Comparison of ENCODE assay signal across 12 mouse cellular contexts in genomic region chr10:42578698-42579474, GRCm38 (mm10). TPM values are rescaled to one million over a fixed set of nuclear protein-coding genes. Genes with fewer than 3 reads are reported as not detected.
A peak's percentile ranks its signal among the peaks of the same experiment; 100 is the strongest.
DNase-seq lines count a peak whose midpoint lies in the region; ATAC-seq and TF ChIP-seq lines count a peak whose summit lies in the region.
"Had no signal": no experiment of that assay in that cellular context is flagged by ENCODE, and none has a peak within 500 bp of the region (broad histone marks: within the 10 kb centered on the region; RNA-seq: fewer than 3 reads in every experiment).

No protein-coding gene starts in this region.

- TF ChIP-seq CTCF in kidney, adult 2 months (conservative IDR thresholded peaks at IDR 0.05; ENCODE audit: insufficient read depth, insufficient read length, low read depth, low read length): no peak
- TF ChIP-seq CTCF in cerebellum, adult 2 months (IDR thresholded peaks at IDR 0.05; ENCODE audit: borderline replicate concordance, insufficient read depth, low read depth, low read length): no peak

- H3K27ac ChIP-seq in kidney, embryonic 16.5 days (ENCODE audit: low read length): no peak overlapping the region
- H3K27ac ChIP-seq in kidney, adult 2 months (ENCODE audit: insufficient read depth, low read depth, low read length): no peak overlapping the region
- no peak overlapping the region for H3K27ac ChIP-seq in embryonic facial prominence, embryonic 14.5 days (replicated peaks; ENCODE audit: low read depth, low read length)
- H3K27ac ChIP-seq in midbrain, embryonic 11.5 days (ENCODE audit: low read depth, low read length): no peak overlapping the region; the same call in 1 of the 2 replicates
- H3K27ac ChIP-seq in cerebellum, adult 2 months (ENCODE audit: insufficient read depth, low read length): no peak overlapping the region

- H3K36me3 ChIP-seq in kidney, embryonic 16.5 days (ENCODE audit: insufficient read depth, low read length): no peaks in the 10 kb centered on the region
- H3K36me3 ChIP-seq in kidney, adult 2 months (ENCODE audit: control insufficient read depth, insufficient read depth, low read length): no peaks in the 10 kb centered on the region
- no peaks in the 10 kb centered on the region for H3K36me3 ChIP-seq in embryonic facial prominence, embryonic 14.5 days (ENCODE audit: control insufficient read depth, insufficient read depth, low read length)
- H3K36me3 ChIP-seq in midbrain, embryonic 11.5 days (ENCODE audit: control insufficient read depth, insufficient read depth, low read length): no peaks in the 10 kb centered on the region

- H3K9ac ChIP-seq in kidney, embryonic 16.5 days (replicated peaks; ENCODE audit: low read length): no peak overlapping the region
- no peak overlapping the region for H3K9ac ChIP-seq in embryonic facial prominence, embryonic 14.5 days (ENCODE audit: low read depth, low read length)
- peak overlapping the region; percentile 59 for H3K9ac ChIP-seq in midbrain, embryonic 11.5 days (ENCODE audit: low read length)

- no peaks in the 10 kb centered on the region for H3K9me3 ChIP-seq in kidney, embryonic 16.5 days (ENCODE audit: low read length)
- no peaks in the 10 kb centered on the region for H3K9me3 ChIP-seq in embryonic facial prominence, embryonic 14.5 days (ENCODE audit: control insufficient read depth, low read length)
- no peaks in the 10 kb centered on the region for H3K9me3 ChIP-seq in midbrain, embryonic 11.5 days (ENCODE audit: control insufficient read depth, low read length)

- peak overlapping the region; percentile 20; the same call in 1 of the 2 replicates for H3K4me2 ChIP-seq in kidney, embryonic 16.5 days (replicated peaks; ENCODE audit: low read depth, low read length)
- peak overlapping the region; percentile 20; the same call in 1 of the 2 replicates for H3K4me2 ChIP-seq in embryonic facial prominence, embryonic 14.5 days (ENCODE audit: low read depth, low read length)
- peak overlapping the region; percentile 72 for H3K4me2 ChIP-seq in midbrain, embryonic 11.5 days

- no peak overlapping the region for H3K4me3 ChIP-seq in kidney, embryonic 16.5 days (ENCODE audit: low read length)
- H3K4me3 ChIP-seq in kidney, adult 2 months (ENCODE audit: insufficient read depth, low read depth, low read length): no peak overlapping the region
- H3K4me3 ChIP-seq in embryonic facial prominence, embryonic 14.5 days (ENCODE audit: low read depth, low read length): peak overlapping the region; percentile 23; the same call in 1 of the 2 replicates
- peak overlapping the region; percentile 61 for H3K4me3 ChIP-seq in midbrain, embryonic 11.5 days (ENCODE audit: low read depth, low read length)
- no peak overlapping the region for H3K4me3 ChIP-seq in cerebellum, adult 2 months (replicated peaks; ENCODE audit: insufficient read depth, low read depth, low read length)

- no peak for ATAC-seq in kidney, embryonic 16.5 days (ENCODE audit: low FRiP score, low TSS enrichment)
- no peak for ATAC-seq in embryonic facial prominence, embryonic 14.5 days (ENCODE audit: low read depth)
- ATAC-seq in midbrain, embryonic 11.5 days (ENCODE audit: low FRiP score): no peak

- H3K4me1 ChIP-seq in kidney, embryonic 16.5 days (ENCODE audit: insufficient read depth, low read length): peaks cover 15% of the 10 kb centered on the region
- H3K4me1 ChIP-seq in kidney, adult 2 months (ENCODE audit: control insufficient read depth, insufficient read depth, low read length): no peaks in the 10 kb centered on the region
- peaks cover 5% of the 10 kb centered on the region; the same call in 1 of the 2 replicates for H3K4me1 ChIP-seq in embryonic facial prominence, embryonic 14.5 days (ENCODE audit: control insufficient read depth, insufficient read depth, low read length)
- peaks cover 28% of the 10 kb centered on the region for H3K4me1 ChIP-seq in midbrain, embryonic 11.5 days (ENCODE audit: control insufficient read depth, insufficient read depth, low read length)
- H3K4me1 ChIP-seq in cerebellum, adult 2 months (ENCODE audit: control insufficient read depth, insufficient read depth, low read length): no peaks in the 10 kb centered on the region

- peaks cover 99% of the 10 kb centered on the region for H3K27me3 ChIP-seq in kidney, embryonic 16.5 days (ENCODE audit: insufficient read depth, low read length)
- H3K27me3 ChIP-seq in kidney, adult 2 months (replicated peaks; ENCODE audit: control insufficient read depth, insufficient read depth, low read length): peaks cover 13% of the 10 kb centered on the region
- H3K27me3 ChIP-seq in embryonic facial prominence, embryonic 14.5 days (replicated peaks; ENCODE audit: control insufficient read depth, insufficient read depth, low read length): peaks cover 99% of the 10 kb centered on the region
- peaks cover 78% of the 10 kb centered on the region for H3K27me3 ChIP-seq in midbrain, embryonic 11.5 days (ENCODE audit: control insufficient read depth, insufficient read depth, low read length)
- H3K27me3 ChIP-seq in cerebellum, adult 2 months (ENCODE audit: control insufficient read depth, insufficient read depth, low read length): peaks cover 25% of the 10 kb centered on the region

- TF ChIP-seq POLR2A in kidney, adult 2 months (IDR thresholded peaks at IDR 0.05; ENCODE audit: low read depth, low read length): no peak
- no peak for TF ChIP-seq POLR2A in cerebellum, adult 2 months (IDR thresholded peaks at IDR 0.05; ENCODE audit: borderline replicate concordance, insufficient read depth, low read length)

- DNase-seq in embryo, embryonic 9.5 days (ENCODE audit: extremely low spot score): peak; percentile 36
- no peak for DNase-seq in embryo, embryonic 10 days (ENCODE audit: low spot score)
- no peak for DNase-seq in kidney, adult 2 months
- no peak for DNase-seq in embryonic facial prominence, embryonic 14.5 days (ENCODE audit: low spot score)
- DNase-seq in midbrain, embryonic 11.5 days (ENCODE audit: low spot score, missing footprints): peak; percentile 93
- DNase-seq in cerebellum, adult 2 months: no peak
- DNase-seq in lung, adult 18-20 months: no peak
- DNase-seq: adrenal gland, postnatal 10 days; cerebellum, adult 18-20 months; kidney, adult 9 months; lung, adult 2 months had no signal

- 1% methylated on average over 22 of the region's 22 CpGs for WGBS in kidney, embryonic 16.5 days
- 8% methylated on average over 22 of the region's 22 CpGs for WGBS in kidney, adult 2 months
- under 1% methylated on average over 22 of the region's 22 CpGs for WGBS in embryonic facial prominence, embryonic 14.5 days
- WGBS in midbrain, embryonic 11.5 days: under 1% methylated on average over 22 of the region's 22 CpGs
- WGBS in cerebellum, adult 2 months: 3% methylated on average over 22 of the region's 22 CpGs

RNA-seq across cellular contexts. Expression of gene Nr2e1, which starts 4.5 kb away (rescaled TPM):
- 0.14 TPM in 1 of 2 replicates, not detected in the other for polyA plus RNA-seq in kidney, embryonic 16.5 days (2015; fragmentation: Nextera tagmentation; extraction: Ambion mirVana)
- polyA plus RNA-seq in kidney, adult 2 months (2012; rRNA removed): not detected in 2 replicates
- polyA plus RNA-seq in embryonic facial prominence, embryonic 14.5 days (2014; fragmentation: Nextera tagmentation; extraction: Ambion mirVana): 1.4 and 1.8 TPM in 2 replicates
- polyA plus RNA-seq in midbrain, embryonic 11.5 days (2014; fragmentation: Nextera tagmentation; extraction: Ambion mirVana): 32.2 and 32.6 TPM in 2 replicates
- 0.14 and 0.20 TPM in 2 replicates for polyA plus RNA-seq in cerebellum, adult 2 months (2012; rRNA removed)
- polyA plus RNA-seq: lung, adult 2 months had no signal

RNA-seq across cellular contexts. Expression of gene Ostm1, which starts 4.7 kb away (rescaled TPM):
- polyA plus RNA-seq in kidney, embryonic 16.5 days (2015; fragmentation: Nextera tagmentation; extraction: Ambion mirVana): 18.2 and 18.5 TPM in 2 replicates
- 15.4 and 15.5 TPM in 2 replicates for polyA plus RNA-seq in kidney, adult 2 months (2012; rRNA removed)
- 13.0 and 13.8 TPM in 2 replicates for polyA plus RNA-seq in embryonic facial prominence, embryonic 14.5 days (2014; fragmentation: Nextera tagmentation; extraction: Ambion mirVana)
- 28.5 and 29.2 TPM in 2 replicates for polyA plus RNA-seq in midbrain, embryonic 11.5 days (2014; fragmentation: Nextera tagmentation; extraction: Ambion mirVana)
- 40.1 and 41.7 TPM in 2 replicates for polyA plus RNA-seq in cerebellum, adult 2 months (2012; rRNA removed)

Comparison
In these comparisons a context has a peak if more than half of its experiments do, and no peak if none do; other contexts are left out.
1. DNase-seq: peak in embryo, embryonic 9.5 days (single experiment) and midbrain, embryonic 11.5 days (single experiment); none in embryo, embryonic 10 days (single experiment), kidney, adult 2 months (single experiment), embryonic facial prominence, embryonic 14.5 days (single experiment), cerebellum, adult 2 months (0 of 2) and lung, adult 18-20 months (0 of 2).
2. H3K4me2 ChIP-seq: peak in every context shown above with its lines; median percentile 72 in midbrain, embryonic 11.5 days; 20 in kidney, embryonic 16.5 days; 20 in embryonic facial prominence, embryonic 14.5 days.
3. H3K4me3 ChIP-seq: peak in embryonic facial prominence, embryonic 14.5 days (single experiment) and midbrain, embryonic 11.5 days (single experiment); none in kidney, embryonic 16.5 days (single experiment), kidney, adult 2 months (single experiment) and cerebellum, adult 2 months (single experiment).
4. RNA of gene Nr2e1, which starts 4.5 kb away (polyA plus RNA-seq): 32.2 to 32.6 TPM in midbrain, embryonic 11.5 days; 1.4 to 1.8 TPM in embryonic facial prominence, embryonic 14.5 days, 0.14 to 0.20 TPM in cerebellum, adult 2 months, 0.14 TPM in kidney, embryonic 16.5 days and not detected in kidney, adult 2 months; every median in the first group is over 10 times any median in the second.